Mouse (Mus musculus) right cerebral cortex, postnatal 14 days (tissue): Measurements from ENCODE around the gene Tmub2.
A peak's percentile ranks its signal among the peaks of the same experiment; 100 is the strongest.

Experiments
- DNase-seq: peaks from one replicate; pipeline ENCODE4 v3.0.0; 2022

Gene Tmub2

DNA sequence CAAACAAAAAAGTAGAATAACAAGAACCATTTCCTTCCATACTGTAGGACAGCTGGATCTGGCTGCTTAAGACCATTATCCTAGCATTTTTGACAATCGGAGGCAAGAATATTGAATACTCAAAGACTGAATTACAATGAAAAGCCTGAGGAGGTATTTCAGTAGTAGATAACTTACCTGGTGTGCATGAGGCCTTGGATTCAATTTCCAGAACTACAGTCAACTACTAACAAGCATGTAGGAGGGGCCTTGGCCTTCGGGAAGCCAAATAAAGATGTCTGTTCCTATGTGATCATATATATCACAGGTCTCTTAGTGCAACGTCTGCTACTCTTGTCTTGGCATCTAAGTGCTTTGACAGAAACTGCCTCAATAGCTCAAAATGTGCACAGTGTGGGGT is 45.3 kb downstream of the Tmub2 start:
- DNase-seq, result no peak

DNA sequence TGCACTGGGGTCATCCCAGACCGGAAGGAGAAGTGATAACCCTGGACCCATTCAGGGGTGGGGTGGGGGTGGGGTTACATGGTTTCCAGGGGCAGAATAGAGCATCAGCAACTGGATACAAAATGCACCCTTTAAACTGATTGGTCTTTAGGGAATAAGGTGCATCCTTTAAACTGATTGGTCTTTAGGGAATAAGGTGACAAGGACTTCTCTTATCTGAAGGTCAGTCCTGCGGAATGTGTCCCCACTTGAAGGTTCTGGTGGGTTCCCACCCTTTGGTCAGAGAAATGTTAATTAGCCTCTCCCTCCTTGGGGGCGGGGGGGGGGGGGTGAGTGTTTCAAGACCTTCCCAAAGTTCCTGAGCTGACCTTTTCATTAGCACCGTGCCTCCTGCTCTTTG is 47.1 kb downstream of the Tmub2 start:
- no peak for DNase-seq

DNA sequence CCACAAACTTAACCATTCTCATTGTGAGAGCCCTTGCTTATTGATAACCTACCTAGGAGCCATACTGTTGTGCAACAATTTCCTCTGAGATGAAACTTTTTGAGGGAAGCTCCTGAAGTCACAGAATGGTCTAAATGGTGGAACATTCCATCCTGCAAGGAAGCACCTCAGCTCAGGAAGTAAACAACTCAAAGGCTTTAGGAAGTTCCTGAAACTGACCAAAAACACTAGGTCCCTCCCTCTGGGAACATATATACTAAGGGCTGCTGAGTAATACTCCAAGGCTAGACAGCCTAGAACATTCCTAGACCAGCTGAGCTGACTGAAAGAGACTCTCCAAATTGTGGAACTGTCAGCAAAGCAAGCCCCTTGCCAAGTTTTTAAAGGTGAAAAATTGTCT is 48.3 kb downstream of the Tmub2 start:
- DNase-seq, result no peak

DNA sequence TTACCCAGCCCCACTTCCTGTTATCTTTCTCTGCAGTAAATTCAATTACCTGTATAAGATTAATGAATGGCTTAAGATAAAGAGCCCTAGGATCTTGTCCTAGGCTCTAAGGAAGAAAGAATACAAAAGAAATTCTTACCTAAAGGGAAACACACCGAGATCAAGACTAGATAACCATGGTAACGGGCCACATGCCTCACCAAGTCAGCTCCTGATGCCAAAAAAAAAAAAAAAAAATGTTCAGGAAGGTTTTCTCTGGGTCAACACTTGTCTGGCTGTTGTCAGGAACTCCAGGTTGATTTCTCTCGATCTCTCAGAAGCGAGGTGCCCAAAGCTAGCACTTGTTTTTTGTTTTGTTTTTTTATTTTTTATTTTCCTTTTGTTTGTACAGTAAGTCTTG is 49.3 kb downstream of the Tmub2 start:
- no peak for DNase-seq

DNA sequence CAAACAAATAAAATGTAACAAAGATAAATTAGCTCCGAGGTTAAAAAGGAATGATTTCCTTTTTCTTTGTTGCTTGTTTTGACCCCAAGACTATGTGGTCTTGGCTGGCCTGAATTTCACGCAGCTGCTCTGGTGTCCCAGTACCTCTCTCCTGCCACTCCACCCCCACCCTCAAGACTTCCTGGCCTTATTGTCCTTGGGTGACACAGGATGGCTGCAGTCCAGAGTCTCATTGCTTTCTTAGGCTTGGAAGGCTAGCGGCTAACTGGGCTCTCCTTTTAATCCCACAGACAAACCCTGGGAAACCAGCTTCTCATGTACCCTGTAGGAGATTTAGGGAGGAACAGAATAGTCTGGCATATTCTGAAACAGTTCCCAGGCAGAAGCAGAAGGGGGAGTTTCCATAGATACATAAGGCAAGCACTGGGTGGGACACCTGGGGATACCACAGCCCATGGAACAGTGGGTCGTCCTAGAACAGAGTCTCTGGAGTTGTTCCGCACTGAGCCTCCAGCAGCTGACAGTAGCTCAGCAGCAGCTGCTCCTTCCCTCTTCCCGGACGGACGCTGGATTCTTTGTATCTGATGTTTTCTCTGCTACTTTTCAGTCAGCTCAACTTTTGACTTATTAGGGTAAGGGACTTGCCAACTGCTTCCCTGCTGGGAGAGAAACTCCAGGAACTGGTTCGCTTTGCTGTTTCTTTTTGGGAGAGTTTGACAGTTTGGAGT is 50.4 kb downstream of the Tmub2 start:
- DNase-seq, result no peak

DNA sequence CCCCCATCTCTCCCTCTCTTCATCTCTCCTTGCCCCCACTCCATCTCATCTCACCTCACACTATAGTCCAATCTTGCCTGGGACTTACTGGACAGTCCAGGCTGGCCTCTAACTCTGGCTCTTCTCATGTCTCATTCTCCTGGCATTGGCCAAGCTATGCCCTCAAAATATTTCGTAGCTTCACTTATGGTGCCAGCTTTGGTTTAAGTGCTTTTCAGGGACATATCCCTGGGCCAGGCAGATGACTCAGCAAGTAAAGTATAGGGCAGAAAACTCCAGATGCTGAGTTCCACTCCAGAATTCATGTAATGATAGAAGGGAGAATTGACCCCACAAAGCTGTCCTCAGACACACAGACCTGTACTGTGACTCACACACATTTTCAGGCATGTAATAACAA is 51.5 kb downstream of the Tmub2 start:
- DNase-seq, result no peak

DNA sequence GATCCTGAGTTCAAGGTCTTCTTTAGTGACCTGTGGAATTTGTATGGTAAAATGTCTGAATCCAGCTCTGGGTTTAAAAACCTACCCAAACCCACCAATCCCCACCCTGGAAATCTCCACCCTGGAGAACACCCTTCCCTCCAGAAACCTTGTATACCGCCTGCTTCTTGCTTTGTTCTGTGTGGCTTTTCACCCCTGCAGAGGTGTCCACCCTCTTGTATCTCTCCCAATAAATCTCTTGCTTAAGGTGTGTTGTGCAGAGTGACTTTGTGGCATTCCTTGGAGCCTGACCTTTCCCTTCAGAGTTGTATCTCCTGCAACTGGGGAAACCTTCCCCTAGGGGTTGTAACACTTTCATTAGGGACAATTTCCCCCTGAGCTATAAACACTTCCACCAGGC is 53.2 kb downstream of the Tmub2 start:
- DNase-seq, result no peak

DNA sequence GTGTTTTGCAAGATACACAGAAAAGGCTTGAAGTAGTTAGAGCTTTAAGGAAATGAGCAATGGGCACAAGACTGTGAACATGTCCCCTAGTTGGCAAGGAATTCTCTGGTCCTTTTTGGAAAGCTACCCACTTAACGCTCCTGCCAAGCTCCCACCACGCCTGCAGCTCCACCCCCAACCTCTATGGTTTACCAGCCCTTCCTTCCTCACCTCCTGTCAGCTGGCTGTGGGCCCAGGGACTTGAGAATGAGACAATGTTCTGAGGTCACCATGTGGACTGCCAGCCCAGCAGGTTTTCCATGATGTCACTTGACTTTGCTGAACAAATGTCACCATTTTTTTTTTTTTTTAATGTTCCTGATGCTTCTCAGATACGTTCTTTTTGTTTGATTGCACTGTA is 53.8 kb downstream of the Tmub2 start:
- peak; percentile 44 for DNase-seq
